Mouse (Mus musculus) lung, embryonic 16.5 days (tissue): Measurements from ENCODE around the gene Nxpe3. TPM values are rescaled to one million over a fixed set of nuclear protein-coding genes. Genes with fewer than 3 reads are reported as not detected.
A peak's percentile ranks its signal among the peaks of the same experiment; 100 is the strongest.

Source experiments
- ATAC-seq: fragments of 200-750 bp; cut with Nextera tagmentation; 2 replicates; pipeline ENCODE4 v1.8.0; 2017; ENCODE audit warnings: low read depth, mild to moderate bottlenecking, moderate library complexity
- H3K27ac ChIP-seq: fragments of 300-500 bp; sonication (generic); 2 replicates; pipeline ENCODE4 v1.5.1; 2014; ENCODE audit warnings: mild to moderate bottlenecking, control low read depth, low read length
- H3K27me3 ChIP-seq: fragments of 300-500 bp; sonication (generic); 2 replicates; pipeline ENCODE4 v1.6.1; 2014; ENCODE audit warnings: low read depth, low read length, mixed read lengths; ENCODE audit not compliant: control insufficient read depth, insufficient read depth
- H3K36me3 ChIP-seq: fragments of 300-500 bp; sonication (generic); 2 replicates; pipeline ENCODE4 v1.6.1; 2014; ENCODE audit warnings: low read length; ENCODE audit not compliant: control insufficient read depth, insufficient read depth
- H3K4me1 ChIP-seq: fragments of 300-500 bp; sonication (generic); replicated peaks from 2 replicates; pipeline ENCODE4 v1.6.1; 2014; ENCODE audit warnings: low read length, mixed read lengths; ENCODE audit not compliant: control insufficient read depth, insufficient read depth
- H3K4me2 ChIP-seq: fragments of 300-500 bp; sonication (generic); 2 replicates; pipeline ENCODE4 v1.6.1; 2014; ENCODE audit warnings: low read depth, low read length, control low read depth
- H3K4me3 ChIP-seq: fragments of 300-500 bp; sonication (generic); 2 replicates; pipeline ENCODE4 v1.5.1; 2014; ENCODE audit warnings: mild to moderate bottlenecking, low read length, control low read depth
- H3K9ac ChIP-seq: fragments of 300-500 bp; sonication (generic); 2 replicates; pipeline ENCODE4 v1.6.1; 2014; ENCODE audit warnings: low read length, control low read depth
- H3K9me3 ChIP-seq: fragments of 300-500 bp; sonication (generic); 2 replicates; pipeline ENCODE4 v1.6.1; 2016; ENCODE audit warnings: low read length; ENCODE audit not compliant: control insufficient read depth
- WGBS: fragments of 180-500 bp; shearing (Covaris S2); extraction: QIAGEN DNeasy Blood & Tissue Kit; methylation state at CpG from one replicate; pipeline ENCODE4 v1.1.7; 2014; 5-methylcytosine and 5-hydroxymethylcytosine counted together
- polyA plus RNA-seq: library from polyadenylated mRNA; unstranded; fragments of >200 nt; fragmentation: Nextera tagmentation; extraction: Ambion mirVana; gene quantifications from 2 replicates; pipeline ENCODE4 v1.2.1, GENCODE M21; 2015

The Nxpe3 gene
- polyA plus RNA-seq, 1 experiment from 2014 or later: 1.1 TPM

DNA sequence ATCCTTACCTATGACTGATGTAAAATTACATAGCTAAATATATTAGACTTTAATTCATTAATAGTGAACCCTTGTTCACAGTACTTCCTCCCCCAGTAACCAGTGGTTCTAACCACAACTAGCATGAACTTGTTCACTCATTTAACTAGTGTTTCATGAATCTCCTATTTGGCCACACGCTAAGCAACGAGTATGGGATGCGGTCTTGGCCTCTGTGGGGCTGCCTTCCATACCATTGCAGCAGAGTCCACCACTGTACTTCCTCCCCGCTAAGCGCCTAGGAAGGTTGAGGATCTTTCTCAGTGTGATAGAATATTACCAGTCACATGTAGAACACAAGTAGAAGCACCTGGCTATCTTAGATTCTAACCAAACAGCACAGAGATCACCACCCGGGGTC is 85.7 kb downstream of the Nxpe3 start:
- Histone ChIP-seq H3K4me1 (peaks cover 8% of the 10 kb centered on the region), H3K27ac (no peak overlapping the region), H3K4me2 (no peak overlapping the region), H3K36me3 (peaks cover 31% of the 10 kb centered on the region), H3K9me3 (no peaks in the 10 kb centered on the region), H3K4me3 (no peak overlapping the region), H3K27me3 (no peaks in the 10 kb centered on the region), H3K9ac (no peak overlapping the region)
- no peak for ATAC-seq
- 93% methylated on average over 6 of the region's 6 CpGs for WGBS

DNA sequence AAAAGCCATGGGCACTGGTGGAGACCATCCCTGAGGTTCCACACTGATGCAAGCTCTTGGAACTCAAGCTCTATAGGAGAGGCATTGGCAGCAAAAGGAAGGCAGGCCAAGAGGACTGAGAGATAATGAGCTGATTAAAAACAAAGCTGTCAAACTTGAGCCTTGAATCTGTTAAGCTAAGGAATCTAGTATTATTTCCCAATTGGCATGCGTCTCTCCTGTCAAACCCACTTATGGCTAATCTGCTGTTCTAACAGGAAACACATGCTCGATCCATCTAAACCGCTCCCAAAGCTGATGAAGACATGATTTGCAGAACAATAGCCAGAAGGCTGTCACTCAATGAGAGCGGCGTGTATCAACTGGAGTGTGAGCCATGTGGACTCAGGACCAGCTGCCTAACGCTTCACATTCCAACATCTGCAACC is 87.6 kb downstream of the Nxpe3 start:
- Histone ChIP-seq H3K4me3 (no peak overlapping the region), H3K4me1 (peaks cover 6% of the 10 kb centered on the region), H3K9me3 (no peaks in the 10 kb centered on the region), H3K4me2 (no peak overlapping the region), H3K9ac (no peak overlapping the region), H3K36me3 (peaks cover 16% of the 10 kb centered on the region), H3K27ac (no peak overlapping the region), H3K27me3 (no peaks in the 10 kb centered on the region)
- 23% methylated on average over 6 of the region's 6 CpGs for WGBS
- peak; percentile 93 for ATAC-seq

DNA sequence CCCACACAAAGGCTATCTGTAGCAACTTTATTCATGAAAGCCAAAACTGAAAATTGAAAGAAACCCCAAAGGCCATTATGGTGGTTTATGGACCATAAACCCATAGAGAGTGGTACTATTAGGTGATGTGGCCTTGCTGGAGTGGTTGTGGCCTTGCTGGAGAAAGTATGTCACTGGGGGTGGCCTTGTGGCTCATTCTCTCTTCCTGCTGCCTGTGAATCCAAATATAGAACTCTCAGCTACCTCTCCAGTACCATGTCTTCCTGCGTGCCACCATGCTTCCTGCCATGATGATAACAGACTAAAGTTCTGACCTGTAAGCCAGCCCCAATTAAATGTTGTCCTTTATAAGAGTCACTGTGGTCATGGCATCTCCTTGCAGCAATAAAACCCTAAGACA is 90.3 kb downstream of the Nxpe3 start:
- no peaks in the 10 kb centered on the region for H3K9me3 ChIP-seq
- no peaks in the 10 kb centered on the region for H3K36me3 ChIP-seq
- H3K9ac ChIP-seq: no peak overlapping the region
- H3K4me1 ChIP-seq: peaks cover 6% of the 10 kb centered on the region
- H3K27ac ChIP-seq: no peak overlapping the region
- no peak overlapping the region for H3K4me2 ChIP-seq
- no peaks in the 10 kb centered on the region for H3K27me3 ChIP-seq
- 73% methylated on average over 1 of the region's 1 CpGs for WGBS
- no peak overlapping the region for H3K4me3 ChIP-seq
- no peak for ATAC-seq

DNA sequence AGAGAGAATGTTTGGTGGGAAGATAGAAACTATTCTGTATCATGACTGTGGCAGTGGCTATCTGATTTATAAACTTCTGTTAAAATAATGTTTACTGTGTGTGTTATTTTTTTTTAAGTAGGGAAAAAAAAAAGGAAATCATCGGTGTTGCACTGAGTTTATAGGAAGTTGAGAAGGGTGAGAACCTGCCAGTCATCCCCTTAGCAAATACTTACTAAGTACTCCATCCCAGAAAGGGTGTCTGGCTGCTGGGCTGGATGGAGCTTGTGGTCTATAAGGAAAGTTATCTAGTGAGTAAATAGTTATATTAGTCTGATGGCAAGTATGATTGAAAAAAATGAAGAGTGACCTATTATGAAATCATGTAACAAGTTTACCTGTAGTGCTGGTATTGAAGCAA is 93.5 kb downstream of the Nxpe3 start:
- no peak for ATAC-seq
- no peak overlapping the region for H3K4me3 ChIP-seq
- no peak overlapping the region for H3K9ac ChIP-seq
- H3K4me2 ChIP-seq: no peak overlapping the region
- H3K27ac ChIP-seq: no peak overlapping the region
- H3K4me1 ChIP-seq: peaks cover 5% of the 10 kb centered on the region; the same call in 1 of the 2 replicates
- H3K27me3 ChIP-seq: no peaks in the 10 kb centered on the region
- 23% methylated on average over 1 of the region's 1 CpGs for WGBS
- no peaks in the 10 kb centered on the region for H3K36me3 ChIP-seq
- no peaks in the 10 kb centered on the region for H3K9me3 ChIP-seq

DNA sequence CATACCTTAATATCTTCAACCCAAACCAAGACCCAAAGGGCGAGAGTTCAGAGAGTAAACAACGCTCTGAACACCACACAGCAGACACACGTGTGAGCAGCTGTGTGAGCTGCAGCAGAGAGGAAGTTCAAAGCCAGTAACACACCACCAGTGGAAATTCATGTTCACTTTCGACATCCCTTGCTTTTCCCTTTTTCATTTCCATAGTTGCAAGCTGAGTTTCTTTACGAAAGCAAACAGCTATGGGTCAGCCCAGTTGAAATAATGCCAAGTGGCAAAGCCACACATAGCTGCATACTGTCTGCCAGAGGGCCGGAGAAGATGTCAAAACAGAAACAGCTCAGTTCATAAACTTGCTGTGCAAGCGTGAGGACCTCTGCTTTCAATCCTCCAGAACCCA is 96.2 kb downstream of the Nxpe3 start:
- Histone ChIP-seq H3K9ac (no peak overlapping the region), H3K9me3 (no peaks in the 10 kb centered on the region), H3K27me3 (no peaks in the 10 kb centered on the region), H3K4me2 (no peak overlapping the region), H3K27ac (no peak overlapping the region), H3K4me1 (peaks cover 5% of the 10 kb centered on the region; the same call in 1 of the 2 replicates), H3K36me3 (no peaks in the 10 kb centered on the region), H3K4me3 (no peak overlapping the region)
- 50% methylated on average over 7 of the region's 7 CpGs for WGBS
- peak; percentile 96 for ATAC-seq

DNA sequence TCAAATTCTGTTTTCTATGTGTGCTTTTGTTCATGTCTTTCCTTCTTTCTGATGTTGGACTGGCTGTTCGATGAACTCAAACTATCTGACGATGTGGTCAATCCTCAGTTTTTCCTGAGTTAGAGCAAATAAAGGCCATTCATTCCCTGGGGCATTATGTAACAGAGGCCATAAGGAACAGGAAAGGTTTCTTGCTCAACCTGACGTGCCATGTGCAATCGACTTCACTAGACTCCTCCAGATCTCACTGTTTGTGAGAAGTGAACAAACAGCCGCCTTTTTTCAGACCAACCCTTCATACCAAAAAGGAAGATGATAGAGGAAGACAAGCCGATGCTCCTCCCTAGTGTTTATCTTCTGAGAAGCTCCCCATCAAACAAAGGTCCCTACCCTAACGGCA is 104.8 kb downstream of the Nxpe3 start:
- H3K27ac ChIP-seq: no peak overlapping the region
- H3K36me3 ChIP-seq: no peaks in the 10 kb centered on the region
- no peak overlapping the region for H3K4me2 ChIP-seq
- H3K4me3 ChIP-seq: no peak overlapping the region
- WGBS: 77% methylated on average over 7 of the region's 7 CpGs
- H3K27me3 ChIP-seq: no peaks in the 10 kb centered on the region
- H3K4me1 ChIP-seq: no peaks in the 10 kb centered on the region
- no peak overlapping the region for H3K9ac ChIP-seq
- no peaks in the 10 kb centered on the region for H3K9me3 ChIP-seq
- ATAC-seq: no peak

Other genes with a start within 250 kb of the Nxpe3 start
- gene Nfkbiz, start 56.4 kb downstream of the Nxpe3 start, polyA plus RNA-seq: 10.4 and 11.0 TPM in 2 replicates
- 9.8 and 11.0 TPM in 2 replicates for gene Cep97, start 39.6 kb upstream of the Nxpe3 start, polyA plus RNA-seq
- 682 and 760 TPM in 2 replicates for gene Rpl24, start 71.0 kb upstream of the Nxpe3 start, polyA plus RNA-seq
- 18.3 and 18.7 TPM in 2 replicates for gene Zbtb11, start 78.6 kb upstream of the Nxpe3 start, polyA plus RNA-seq
- gene Pcnp, start 134.5 kb upstream of the Nxpe3 start, polyA plus RNA-seq: 207 and 226 TPM in 2 replicates
- gene Trmt10c, start 142.5 kb upstream of the Nxpe3 start, polyA plus RNA-seq: 20.9 and 23.9 TPM in 2 replicates
- 25.9 and 28.5 TPM in 2 replicates for gene Senp7, start 153.1 kb upstream of the Nxpe3 start, polyA plus RNA-seq